Mouse (Mus musculus) thymus, postnatal 0 days (tissue): ENCODE results near the gene Ropn1l. TPM values are rescaled to one million over a fixed set of nuclear protein-coding genes. Genes with fewer than 3 reads are reported as not detected.

Experiments
- DNase-seq: peaks from one replicate; pipeline ENCODE4 v3.0.0-alpha.2; 2015; ENCODE audit warnings: low spot score
- polyA plus RNA-seq: library from polyadenylated mRNA; unstranded; fragments of >200 nt; fragmentation: Nextera tagmentation; extraction: Ambion mirVana; gene quantifications from 2 replicates; pipeline ENCODE4 v1.2.1, GENCODE M21; 2015

The Ropn1l gene
- polyA plus RNA-seq = 1.0 and 1.4 TPM in 2 replicates

DNA sequence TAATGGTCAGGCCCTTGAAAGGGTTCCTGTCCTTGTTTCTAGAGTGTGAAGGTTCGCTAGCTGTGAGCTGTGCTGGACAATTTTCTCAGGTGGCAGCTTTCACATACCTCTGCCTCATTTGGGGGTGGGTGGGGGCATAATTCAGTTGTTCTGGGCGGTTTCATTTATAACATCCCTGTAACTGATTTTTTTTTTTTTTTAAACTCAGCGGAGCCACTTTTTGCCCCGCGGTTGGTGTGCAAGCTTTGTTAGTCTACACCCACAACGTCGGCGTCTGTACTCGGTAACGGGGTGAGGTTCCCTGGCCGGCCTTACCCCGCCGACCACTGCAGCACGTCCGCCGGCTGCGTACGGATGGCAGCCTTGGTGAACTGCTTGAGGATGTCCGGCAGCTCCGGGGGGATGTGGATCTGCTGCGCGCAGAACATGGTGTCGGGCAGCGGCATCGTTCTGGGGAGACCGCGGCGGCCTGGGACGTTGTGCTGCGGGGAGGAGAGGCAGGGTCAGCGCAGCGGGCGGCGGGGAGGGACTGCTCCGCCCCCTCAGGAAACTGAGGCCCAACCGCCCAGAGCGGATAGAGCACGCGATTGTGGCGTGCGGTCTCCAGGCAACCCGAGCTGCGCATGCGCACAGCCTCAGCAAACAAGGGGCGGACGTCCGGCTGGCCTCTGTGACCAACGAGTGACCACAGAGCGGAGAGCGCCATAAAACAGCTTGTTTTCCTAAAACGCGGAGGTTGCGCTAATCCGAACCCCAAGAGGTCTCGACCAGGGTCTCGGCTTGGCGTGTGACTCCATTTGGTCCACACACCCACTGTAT lies at the start of gene Ropn1l:
Gene Ropn1l (minus strand): TSS at position 640 of the 819 bp plus-strand sequence.
- peak; percentile 61 for DNase-seq

DNA sequence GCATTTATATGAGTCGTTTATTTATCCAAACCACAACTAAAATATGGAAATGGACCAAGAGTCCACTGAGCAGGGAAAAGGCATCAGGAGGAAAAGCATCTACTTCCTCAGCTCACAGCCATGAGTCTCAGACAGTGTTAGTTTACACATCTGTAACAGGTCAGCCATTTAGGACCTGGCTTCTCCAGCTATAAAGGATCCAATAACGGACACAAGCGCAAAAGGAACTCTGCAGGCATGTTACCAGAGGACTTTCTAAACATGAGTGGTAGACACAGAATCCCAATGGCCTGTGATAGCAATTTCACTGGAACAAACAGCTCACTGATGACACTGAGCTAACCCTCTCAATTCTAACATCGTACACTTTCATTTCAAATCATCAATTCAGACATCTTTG lies 49.5 kb upstream of the Ropn1l start:
- no peak for DNase-seq

DNA sequence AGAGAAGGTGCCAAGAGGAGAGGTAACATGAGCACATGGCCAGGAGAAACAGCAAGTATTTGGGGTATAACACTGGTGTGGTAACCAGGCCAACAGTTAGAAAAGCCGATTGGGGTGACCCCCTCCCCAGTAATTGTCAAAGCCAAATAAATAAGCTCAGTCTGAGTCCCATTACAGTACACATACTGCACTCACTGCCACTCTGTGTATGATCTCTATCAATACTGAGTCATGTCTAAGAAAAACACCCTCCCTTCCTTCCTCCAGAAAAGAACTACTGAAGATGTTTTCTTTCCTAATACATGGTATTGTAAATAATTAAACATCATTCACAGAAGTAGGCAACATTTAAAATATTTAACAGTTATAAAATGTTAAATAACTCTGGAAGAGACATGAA lies 48.8 kb upstream of the Ropn1l start:
- DNase-seq = no peak

DNA sequence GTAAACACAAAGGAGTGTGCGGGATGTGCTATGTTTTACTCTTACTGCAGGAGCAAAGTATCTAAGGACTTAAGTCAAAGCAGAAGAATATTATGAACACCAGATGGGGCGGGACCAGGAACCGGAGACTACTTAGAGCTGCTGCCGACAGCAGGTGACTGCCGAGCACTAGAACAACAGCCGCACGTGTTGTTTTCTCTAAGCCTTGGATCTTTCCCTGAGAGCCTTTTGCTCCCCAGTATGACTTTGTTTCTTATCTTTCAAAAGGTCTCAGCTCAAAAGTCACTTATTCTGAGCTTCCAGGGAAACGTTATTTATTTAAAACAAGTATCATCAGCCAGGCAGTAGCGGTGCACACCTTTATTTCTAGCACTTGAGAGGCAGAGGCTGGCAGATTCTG lies 41.3 kb upstream of the Ropn1l start:
- DNase-seq = no peak

DNA sequence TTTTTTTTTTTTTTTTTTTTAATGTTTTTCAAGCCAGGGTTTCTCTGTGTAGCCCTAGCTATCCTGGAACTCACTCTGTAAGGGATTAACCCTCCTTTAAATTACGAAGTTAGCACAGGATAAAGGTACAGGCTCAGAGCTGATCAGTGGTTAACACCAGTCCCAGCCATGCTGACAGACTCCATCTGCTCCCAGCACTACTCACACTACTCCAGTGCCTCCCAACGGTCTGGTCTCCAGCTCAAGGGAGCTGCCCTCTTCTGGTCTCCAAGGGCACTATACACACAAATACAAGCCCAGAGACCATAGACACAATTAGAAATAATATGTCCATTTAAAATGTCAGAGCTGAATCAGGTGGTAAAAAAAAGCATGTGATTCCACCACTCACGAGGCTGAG lies 40.8 kb upstream of the Ropn1l start:
- DNase-seq = no peak

DNA sequence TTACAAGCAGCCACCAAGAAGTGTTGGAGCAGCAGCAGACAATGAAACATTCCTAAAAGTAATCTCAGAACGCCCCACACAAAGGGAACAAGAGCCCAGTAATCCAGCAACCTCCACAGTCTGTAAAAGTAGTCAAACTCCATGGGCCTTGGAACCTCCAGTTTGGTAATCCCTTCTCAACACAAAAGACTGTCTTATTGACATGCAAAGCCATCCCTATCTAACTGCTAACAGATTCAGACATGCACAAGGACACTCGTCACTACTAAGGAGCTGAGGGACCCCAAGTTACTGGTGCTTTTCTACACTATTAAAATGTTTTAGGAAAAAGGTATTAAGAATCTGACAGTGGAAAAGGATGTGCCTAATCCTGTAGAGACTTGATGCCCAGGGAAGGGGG lies 33.9 kb upstream of the Ropn1l start:
- no peak for DNase-seq

DNA sequence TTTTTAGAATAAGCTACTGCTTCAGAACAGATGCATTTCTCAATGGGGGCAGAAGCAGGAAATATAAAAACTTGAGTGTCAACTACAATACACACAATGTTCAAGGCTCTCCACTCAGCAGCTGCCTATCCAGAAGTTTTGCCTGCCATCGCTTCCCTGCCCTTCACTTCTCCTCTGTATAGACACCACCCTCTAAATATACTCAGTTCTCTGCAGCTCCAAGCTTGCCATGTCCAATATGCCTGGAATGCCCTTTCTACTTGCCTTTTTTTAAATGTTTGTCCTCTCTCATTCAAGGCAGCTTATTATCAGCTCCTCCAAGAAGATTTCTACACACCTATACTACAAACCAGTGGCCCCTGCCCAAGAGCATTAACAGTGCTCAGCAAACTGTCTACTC lies 23.1 kb upstream of the Ropn1l start:
- no peak for DNase-seq

DNA sequence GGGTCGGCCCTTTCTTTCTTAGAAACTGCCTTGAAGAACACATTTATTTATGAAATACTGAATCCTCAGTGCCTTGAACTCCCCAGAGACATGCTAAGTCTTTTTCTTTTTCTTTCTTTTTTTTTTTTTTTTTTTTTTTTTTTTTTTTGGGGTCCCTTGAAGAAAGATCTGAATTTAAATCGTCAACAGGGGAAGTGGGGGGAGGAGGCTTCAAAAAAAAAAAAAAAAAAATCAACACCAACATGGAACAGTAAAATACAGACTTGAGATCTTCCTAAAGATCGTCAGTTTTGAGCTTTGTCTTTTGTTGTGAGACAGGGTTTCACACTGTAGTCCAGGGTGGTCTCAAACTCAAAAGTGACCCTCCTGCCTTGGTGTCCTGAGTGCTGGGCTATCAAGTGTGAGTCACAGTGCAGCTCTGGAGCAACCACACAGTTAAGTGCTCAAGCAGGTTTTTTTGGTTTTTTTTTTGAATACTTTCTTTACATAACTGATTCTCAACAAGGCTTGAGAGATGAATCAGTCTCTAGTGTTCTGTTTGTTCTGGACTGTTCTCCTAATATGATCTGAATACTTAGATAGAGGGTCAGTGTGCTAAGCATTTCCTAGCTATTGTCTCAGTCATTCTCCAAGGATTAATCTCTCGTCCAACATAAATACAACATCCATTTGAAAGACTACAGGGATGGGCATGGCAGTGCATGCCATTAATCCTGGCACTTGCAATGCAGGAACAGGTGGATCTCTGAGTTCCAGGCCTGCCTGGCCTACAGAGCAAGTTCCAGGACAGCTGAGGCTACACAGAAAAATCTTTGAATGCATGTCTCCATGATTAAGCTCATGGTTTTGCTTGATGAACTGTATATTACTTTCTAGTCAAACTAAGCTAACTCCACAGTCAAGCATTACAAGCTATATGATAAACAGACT lies 19.4 kb upstream of the Ropn1l start:
- DNase-seq = no peak

DNA sequence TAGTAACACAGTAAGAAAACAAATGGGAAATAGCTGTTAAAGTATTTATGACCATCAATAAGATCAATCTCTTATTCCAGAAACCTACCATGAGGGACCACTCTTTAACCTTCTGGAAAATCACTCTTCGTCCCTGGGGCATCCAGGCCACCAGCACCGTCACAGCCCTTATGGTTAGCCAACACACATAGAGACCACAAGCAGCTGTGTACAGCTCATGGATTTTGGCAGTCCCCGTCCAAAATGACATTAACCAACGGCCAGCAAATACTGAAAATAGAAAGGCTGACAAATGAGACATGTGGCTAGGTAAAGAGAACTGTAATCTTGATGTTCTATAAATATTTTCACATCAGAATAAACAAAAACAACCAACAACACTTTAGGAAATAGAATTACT lies 18.0 kb upstream of the Ropn1l start:
- DNase-seq = no peak

DNA sequence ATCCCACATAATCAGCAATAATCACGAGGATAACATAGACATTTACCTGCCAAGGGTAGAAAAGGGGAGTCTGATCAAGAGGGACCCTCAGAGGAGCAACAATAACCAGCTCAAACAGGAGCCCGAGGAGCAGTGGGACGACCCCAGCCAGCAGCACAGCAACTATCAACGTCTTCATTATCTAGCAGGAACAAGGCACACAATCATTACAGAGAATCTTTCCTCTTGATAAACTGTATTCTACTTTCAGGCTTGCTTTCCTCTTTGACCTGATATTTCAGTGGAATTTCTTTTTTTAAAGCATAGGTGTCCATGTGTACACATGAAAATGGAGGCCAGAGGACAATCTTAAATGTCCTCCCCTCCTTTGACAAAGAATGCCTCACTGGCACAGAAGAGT lies 16.0 kb upstream of the Ropn1l start:
- no peak for DNase-seq

DNA sequence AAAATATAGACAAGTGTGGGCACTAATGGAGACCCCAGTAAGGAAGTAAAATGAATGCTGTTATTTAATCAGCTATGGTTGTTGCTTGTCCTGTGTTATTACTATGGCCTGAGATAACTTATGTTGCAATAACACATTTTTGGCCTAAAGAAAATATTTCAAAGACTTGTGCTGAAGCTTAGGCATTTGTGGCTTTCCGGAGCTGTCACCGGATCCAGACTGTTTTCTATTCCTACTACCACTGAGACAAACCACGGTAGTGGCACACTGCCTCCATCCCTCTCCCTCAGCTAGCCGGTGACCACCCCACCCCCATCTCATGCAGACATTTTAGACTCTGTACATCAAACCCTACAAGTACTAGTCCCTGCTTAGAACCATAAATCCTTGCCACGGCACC lies 15.3 kb upstream of the Ropn1l start:
- no peak for DNase-seq

DNA sequence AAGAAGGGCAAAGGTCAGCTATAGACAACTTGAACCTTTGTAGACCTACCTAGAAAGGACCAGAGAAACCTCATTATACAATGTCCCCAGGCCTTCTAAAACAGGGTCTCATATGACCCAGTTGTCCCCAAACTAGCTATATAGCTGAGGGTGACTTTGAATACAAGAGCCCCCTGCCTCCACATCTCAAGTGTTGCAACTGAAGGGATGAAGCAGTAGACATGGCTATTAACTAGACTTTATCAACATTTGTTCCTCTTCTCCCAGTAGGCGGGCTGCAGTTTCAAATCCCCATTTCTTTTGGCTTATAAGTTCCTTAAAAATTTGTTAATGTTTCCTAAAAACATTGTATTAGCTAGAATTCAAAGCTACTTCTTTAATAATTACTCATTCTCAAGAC lies 13.2 kb upstream of the Ropn1l start:
- no peak for DNase-seq

DNA sequence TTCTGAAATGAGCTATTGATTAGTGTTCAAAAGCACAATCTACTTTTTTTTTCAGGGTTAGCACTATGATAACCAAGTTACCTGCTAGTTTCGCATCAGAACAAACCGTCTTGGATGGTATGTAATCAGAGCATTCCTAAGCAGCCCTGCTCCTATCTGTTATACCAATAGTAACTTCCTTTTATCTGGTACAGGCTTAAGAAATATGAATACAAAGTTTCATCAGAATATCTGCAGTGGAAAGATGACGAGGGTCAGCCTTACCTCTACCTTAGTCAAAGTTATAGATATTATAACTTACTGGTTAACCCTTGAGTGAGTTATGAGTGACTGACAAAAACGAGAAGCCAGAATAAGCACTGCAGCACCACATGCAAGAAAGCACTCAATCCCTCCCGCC lies 12.8 kb upstream of the Ropn1l start:
- no peak for DNase-seq

DNA sequence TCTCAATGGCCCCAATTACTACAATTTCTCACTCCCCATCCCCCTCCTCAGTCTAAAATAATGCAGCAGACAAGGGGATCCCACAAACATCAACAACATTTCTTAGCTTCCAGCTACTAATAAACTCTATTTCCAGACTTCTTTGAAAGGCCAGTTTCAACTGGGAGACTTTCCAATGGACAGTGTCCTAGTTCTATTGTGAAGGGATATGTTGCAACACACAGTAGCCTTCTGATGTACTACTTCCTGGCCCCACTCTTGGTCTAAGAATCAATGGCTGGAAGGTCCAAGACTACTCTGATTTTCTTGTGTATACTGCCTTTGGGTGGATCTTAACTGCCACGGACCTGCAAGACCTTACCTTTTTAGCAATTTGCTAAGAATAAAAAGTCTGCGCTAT lies 12.3 kb upstream of the Ropn1l start:
- DNase-seq = no peak

DNA sequence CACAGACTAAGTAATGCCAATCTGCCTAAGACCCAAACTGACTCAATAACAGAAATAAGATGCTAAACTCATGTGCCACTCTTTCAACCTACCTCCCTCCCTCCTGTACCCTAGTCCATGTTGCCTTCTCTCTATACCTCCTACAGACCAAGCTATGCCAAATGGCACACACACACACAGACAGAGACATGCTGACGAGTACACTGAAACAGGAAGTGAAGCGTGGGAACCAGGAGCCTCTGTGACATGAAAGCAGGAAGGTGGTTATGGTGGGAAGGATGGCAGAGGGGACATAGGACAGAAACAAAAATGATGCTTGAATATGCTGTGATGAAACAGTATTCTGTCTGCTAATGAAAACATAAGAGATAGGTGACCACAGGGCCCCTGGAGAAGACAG lies 7.0 kb upstream of the Ropn1l start:
- DNase-seq = peak; percentile 29

DNA sequence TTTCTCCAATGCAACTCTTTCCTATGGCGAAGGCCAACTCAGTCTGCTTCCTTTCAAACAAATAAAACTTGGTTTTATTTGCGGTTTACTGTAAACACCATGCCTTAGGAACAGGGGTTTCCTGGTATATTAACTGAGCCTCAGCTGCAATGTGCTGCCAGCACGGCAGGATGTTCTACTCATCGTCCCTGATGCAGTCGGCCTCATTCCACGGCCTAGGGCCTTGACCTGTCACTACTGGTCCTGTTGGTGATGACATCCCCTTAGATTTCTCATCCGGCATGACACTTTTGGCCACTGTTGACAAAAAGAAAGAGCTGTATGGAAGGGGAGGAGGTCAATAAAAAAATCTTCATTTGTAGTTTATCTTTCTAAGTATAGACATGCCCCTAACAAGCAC lies 4.5 kb upstream of the Ropn1l start:
- no peak for DNase-seq

DNA sequence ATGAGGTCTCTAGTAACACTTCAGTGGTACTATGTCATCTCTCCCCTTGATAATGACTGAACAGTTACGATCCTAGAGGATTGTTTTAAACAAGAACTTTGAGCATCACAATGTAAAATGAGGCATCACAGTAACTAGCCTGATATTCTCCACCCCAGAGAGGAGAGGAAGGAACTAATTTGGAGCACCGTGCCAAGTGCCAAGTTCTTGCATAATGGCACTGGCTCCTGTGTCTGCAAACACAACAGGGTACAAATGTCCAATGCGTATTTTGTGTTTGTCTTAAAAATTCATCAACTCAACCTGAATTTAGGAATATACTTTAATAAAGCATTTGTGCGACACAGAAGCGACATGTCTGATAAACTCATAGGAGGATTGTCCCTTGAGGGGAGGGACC lies 2.8 kb upstream of the Ropn1l start:
- no peak for DNase-seq

DNA sequence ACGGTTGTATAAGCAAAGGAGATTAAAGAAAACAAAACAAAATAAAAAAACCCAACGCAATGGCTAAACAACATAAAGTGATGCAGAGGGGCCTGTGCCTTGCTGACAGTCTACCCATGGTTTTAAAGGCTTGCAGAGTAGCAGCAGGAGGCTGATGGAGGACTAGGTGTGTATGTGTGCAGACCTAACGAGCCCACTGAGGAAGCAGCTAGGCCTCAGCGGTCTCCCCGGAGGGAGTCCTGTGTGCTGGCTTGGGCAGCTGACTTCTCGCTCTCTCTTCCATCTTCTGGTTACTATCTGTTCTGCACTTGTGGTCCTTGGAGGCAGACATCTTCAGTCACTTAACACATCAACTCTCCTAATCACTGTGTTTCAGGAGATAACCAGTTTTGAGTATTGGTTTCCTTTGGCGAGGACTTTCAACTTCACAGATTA lies 1.3 kb upstream of the Ropn1l start:
- no peak for DNase-seq

DNA sequence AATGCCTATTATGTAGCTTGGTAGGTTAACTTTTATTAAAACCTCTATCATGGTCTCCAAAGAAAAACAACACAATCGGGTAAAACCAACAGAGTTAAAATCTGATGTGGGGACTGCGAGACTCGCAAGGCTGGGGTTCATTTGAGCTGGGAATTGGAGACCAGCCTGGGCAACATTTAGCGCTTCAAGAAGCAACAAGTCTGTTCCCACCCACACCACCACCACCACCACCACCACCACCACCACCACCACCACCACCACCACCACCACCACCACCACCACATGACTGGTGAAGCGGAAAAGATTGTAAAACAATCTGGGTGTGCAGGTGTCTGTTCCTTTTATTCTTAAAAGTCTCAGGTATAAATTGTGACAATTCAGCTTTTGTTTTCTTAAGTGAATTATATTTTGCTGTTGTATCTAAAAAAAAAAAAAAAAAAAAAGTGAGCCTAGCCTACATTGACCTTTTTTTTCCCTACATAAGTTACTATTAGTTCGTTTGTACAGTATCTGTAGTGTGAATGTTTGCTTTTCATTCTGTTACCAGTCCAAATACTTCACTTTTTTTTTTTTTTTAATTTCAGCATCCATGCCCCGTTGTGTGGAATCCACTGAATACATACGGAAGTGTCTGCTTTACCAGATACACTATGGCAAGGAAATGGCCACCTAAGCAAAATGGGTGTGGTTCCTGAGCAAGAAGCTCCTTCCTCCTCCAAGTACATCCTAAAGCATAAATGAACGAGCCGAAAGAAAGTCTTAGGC lies 741 bp upstream of the Ropn1l start:
- no peak for DNase-seq

DNA sequence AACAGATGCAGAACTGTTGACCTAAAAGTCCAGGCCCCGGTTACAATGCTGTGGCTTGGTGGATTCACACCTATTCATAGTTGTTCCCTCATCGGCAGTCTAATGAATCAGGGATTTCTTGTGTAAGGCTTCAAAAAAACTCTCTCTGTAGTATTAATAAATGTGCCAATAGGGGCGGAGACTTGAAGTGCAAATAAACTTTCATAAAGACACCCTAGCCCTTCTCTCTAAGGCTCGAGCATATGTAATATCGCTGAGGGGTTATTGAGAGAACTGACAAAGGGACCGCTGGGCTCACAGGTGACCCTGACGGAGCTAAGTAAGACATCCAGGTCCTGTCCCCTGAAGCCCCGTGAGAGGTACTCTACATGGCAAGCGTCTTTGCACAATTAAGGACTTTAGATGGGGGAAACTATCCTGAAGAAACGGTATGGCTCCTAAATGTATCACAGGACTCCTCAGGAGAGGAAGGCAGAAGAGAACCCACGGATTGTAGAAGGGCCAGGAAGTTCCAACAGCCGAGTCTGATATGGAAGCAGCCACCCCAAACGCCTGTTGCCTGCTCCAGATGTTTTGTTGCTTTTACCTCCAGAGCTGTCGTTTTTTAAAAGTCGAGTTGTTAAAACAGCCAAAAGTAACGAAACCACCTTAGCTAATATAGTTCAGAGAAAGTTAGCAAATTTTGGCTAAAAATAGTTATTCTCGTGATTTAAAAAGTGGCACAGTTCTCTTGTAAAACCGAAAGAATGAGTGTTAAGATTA lies 1.0 kb downstream of the Ropn1l start:
- DNase-seq = no peak

DNA sequence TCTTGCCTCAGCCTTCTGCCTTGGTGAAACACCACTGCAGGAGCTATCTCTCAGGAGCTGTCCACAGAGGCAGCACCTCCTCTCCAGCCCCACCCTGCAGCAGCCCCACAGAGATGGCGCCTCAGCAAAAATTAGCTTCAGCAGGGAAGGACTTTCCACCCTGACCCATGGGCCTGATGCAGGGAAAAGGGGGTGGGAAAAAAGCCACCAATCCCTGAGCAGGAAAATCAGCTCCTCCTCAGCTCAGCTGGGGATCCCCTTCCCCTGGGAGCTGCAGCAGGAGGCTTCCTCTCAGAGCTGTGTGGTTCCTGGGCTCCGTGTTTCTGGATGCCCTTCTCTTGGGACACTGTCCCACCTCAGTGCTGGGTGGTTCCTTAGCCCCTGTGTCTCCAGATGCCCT lies 3.8 kb downstream of the Ropn1l start:
- no peak for DNase-seq
